Mouse (Mus musculus): ENCODE results near the gene Hras. TPM values are rescaled to one million over a fixed set of nuclear protein-coding genes. Genes with fewer than 3 reads are reported as not detected.

Hras gene
- polyA plus RNA-seq, 1 experiment from 2014 or later = 127 TPM

DNA sequence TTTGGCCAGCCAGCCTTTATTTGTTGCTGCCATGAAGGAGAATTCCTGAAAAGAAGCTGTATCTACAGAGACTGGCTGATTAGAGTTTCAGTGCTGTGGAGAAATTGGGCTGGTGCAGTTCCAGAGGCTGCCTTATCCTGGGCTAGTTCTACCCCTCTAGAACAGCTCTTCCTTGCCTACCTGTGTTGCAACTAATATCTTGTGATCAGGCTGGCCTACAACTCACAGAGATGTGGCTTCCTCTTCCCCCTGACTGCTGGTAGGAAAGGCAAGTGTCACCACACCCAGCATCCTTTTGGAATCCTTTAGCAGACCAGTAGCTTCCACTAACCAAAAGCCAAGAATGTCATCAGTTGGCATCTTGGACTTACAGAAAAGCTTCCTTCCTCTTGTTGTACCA lies 23.9 kb downstream of the Hras start:
- H3K9ac ChIP-seq (replicated peaks) = no peak overlapping the region
- peaks cover 25% of the 10 kb centered on the region for H3K4me1 ChIP-seq
- H3K36me3 ChIP-seq = no peaks in the 10 kb centered on the region
- H3K27me3 ChIP-seq = no peaks in the 10 kb centered on the region
- H3K4me2 ChIP-seq (replicated peaks) = no peak overlapping the region
- no peak overlapping the region for H3K4me3 ChIP-seq
- H3K27ac ChIP-seq (replicated peaks) = no peak overlapping the region
- no peaks in the 10 kb centered on the region for H3K9me3 ChIP-seq
- ATAC-seq (replicated peaks) = no peak

- no peaks in the 10 kb centered on the region for H3K9me3 ChIP-seq
- no peaks in the 10 kb centered on the region for H3K36me3 ChIP-seq
- ATAC-seq (replicated peaks) = no peak
- no peak overlapping the region for H3K27ac ChIP-seq (replicated peaks)
- H3K27me3 ChIP-seq = no peaks in the 10 kb centered on the region
- no peak overlapping the region for H3K4me3 ChIP-seq
- H3K9ac ChIP-seq (replicated peaks) = no peak overlapping the region
- WGBS = 34% methylated on average over 1 of the region's 1 CpGs
- H3K4me2 ChIP-seq (replicated peaks) = no peak overlapping the region
- H3K4me1 ChIP-seq = peaks cover 25% of the 10 kb centered on the region
These were observed 24.5 kb downstream of the Hras start for GRCm38 (mm10) chr7:141169300-141169699.

DNA sequence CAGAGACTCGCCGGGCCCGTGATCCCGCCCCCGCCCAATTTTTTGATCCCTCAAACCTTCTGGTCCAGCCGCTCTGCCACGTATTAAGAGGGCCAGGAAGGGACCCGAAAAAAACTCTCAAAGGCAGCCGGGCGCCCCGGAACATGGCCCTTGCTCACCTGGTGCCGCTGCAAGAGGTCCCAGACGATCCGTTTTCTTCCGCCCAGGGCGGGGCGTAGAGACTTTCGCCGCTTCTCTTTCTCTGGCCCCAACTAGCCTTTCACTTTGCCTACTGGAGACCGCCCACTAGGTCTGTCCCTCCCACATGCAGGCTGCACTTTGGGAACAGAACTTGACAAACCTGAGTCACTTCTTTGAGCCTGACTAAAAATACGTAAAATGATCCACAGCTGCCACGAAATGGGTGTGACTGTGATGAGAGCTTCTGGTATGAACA lies 25.3 kb downstream of the Hras start:
- peak overlapping the region; percentile 37 for H3K9ac ChIP-seq (replicated peaks)
- peak overlapping the region; percentile 34 for H3K4me3 ChIP-seq
- no peaks in the 10 kb centered on the region for H3K9me3 ChIP-seq
- H3K4me2 ChIP-seq (replicated peaks) = peak overlapping the region; percentile 43
- peaks cover 25% of the 10 kb centered on the region for H3K4me1 ChIP-seq
- 6% methylated on average over 22 of the region's 22 CpGs for WGBS
- no peak for ATAC-seq (replicated peaks)
- H3K27ac ChIP-seq (replicated peaks) = no peak overlapping the region
- H3K27me3 ChIP-seq = no peaks in the 10 kb centered on the region
- no peaks in the 10 kb centered on the region for H3K36me3 ChIP-seq

GRCm38 (mm10) chr7:141167901-141168517 lies 25.8 kb downstream of the Hras start:
- no peaks in the 10 kb centered on the region for H3K9me3 ChIP-seq
- H3K4me3 ChIP-seq = peak overlapping the region; percentile 34
- no peaks in the 10 kb centered on the region for H3K36me3 ChIP-seq
- peaks cover 19% of the 10 kb centered on the region for H3K4me1 ChIP-seq
- H3K27me3 ChIP-seq = no peaks in the 10 kb centered on the region
- H3K9ac ChIP-seq (replicated peaks) = peak overlapping the region; percentile 37
- no peak overlapping the region for H3K27ac ChIP-seq (replicated peaks)
- 18% methylated on average over 7 of the region's 7 CpGs for WGBS
- peak overlapping the region; percentile 43 for H3K4me2 ChIP-seq (replicated peaks)
- no peak for ATAC-seq (replicated peaks)

DNA sequence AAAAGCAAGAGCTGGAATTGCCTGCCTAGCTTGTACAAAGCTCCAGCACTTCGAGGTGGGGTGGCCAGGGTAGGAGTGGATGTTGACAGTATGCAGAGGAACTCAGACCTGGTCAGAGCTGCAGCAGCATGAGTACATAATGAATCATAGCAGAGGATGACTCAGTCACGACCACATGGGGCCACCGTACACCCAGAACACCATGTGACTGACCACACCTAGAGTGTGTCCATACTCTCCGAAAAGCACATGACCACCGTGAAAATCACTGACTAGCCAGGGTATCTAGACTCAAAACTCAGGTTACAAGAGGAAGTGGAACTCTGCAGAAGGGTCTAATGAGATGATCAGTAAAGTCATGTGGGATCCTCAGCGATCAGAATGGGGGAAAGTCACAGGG lies 29.0 kb downstream of the Hras start:
- Histone ChIP-seq H3K27ac (replicated peaks) (no peak overlapping the region), H3K4me1 (peaks cover 17% of the 10 kb centered on the region), H3K9me3 (no peaks in the 10 kb centered on the region), H3K9ac (replicated peaks) (no peak overlapping the region), H3K36me3 (peaks cover 17% of the 10 kb centered on the region), H3K4me3 (no peak overlapping the region), H3K27me3 (no peaks in the 10 kb centered on the region), H3K4me2 (replicated peaks) (no peak overlapping the region)
- no peak for ATAC-seq (replicated peaks)
- whole genome bisulfite sequencing = 90% methylated on average over 6 of the region's 6 CpGs

GRCm38 (mm10) chr7:141164397-141164796 lies 29.4 kb downstream of the Hras start:
- 97% methylated on average over 7 of the region's 7 CpGs for WGBS

DNA sequence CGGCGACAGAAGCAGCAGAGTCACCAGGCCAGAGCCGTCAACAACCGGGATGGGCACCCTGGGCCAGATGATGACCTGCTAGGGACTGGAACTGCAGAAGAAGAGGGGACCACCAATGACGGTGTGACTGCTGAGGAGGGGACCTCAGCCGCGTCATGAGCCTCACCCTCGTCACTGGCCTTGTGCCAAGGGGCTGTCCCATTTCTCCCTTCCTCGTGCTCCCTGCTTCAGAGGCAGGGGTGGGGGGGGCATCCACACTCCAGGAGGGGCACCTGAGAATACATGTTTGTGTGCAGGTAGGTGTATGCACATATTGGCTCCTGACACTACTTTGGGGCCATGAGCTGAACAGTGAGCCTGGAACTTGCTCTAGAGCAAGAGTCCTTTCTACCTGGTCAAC lies 38.4 kb downstream of the Hras start:
- no peaks in the 10 kb centered on the region for H3K27me3 ChIP-seq
- no peak overlapping the region for H3K4me2 ChIP-seq (replicated peaks)
- ATAC-seq (replicated peaks) = no peak
- H3K9me3 ChIP-seq = no peaks in the 10 kb centered on the region
- WGBS = 82% methylated on average over 9 of the region's 9 CpGs
- H3K9ac ChIP-seq (replicated peaks) = no peak overlapping the region
- H3K4me1 ChIP-seq = no peaks in the 10 kb centered on the region
- H3K4me3 ChIP-seq = no peak overlapping the region
- peaks cover 17% of the 10 kb centered on the region for H3K36me3 ChIP-seq
- H3K27ac ChIP-seq (replicated peaks) = no peak overlapping the region

More at GRCm38 (mm10) chr7:141164397-141164796, 29.4 kb downstream of the Hras start:
- no peak for ATAC-seq (replicated peaks)
- H3K9me3 ChIP-seq = no peaks in the 10 kb centered on the region
- peaks cover 16% of the 10 kb centered on the region for H3K4me1 ChIP-seq
- no peak overlapping the region for H3K4me2 ChIP-seq (replicated peaks)
- H3K27me3 ChIP-seq = no peaks in the 10 kb centered on the region
- peaks cover 17% of the 10 kb centered on the region for H3K36me3 ChIP-seq
- no peak overlapping the region for H3K27ac ChIP-seq (replicated peaks)
- no peak overlapping the region for H3K4me3 ChIP-seq
- no peak overlapping the region for H3K9ac ChIP-seq (replicated peaks)

- no peak overlapping the region for H3K4me3 ChIP-seq
- no peak for ATAC-seq (replicated peaks)
- H3K9me3 ChIP-seq = no peaks in the 10 kb centered on the region
- no peaks in the 10 kb centered on the region for H3K27me3 ChIP-seq
- no peak overlapping the region for H3K27ac ChIP-seq (replicated peaks)
- H3K4me1 ChIP-seq = no peaks in the 10 kb centered on the region
- 81% methylated on average over 4 of the region's 4 CpGs for WGBS
- no peak overlapping the region for H3K4me2 ChIP-seq (replicated peaks)
- H3K9ac ChIP-seq (replicated peaks) = no peak overlapping the region
- H3K36me3 ChIP-seq = peaks cover 4% of the 10 kb centered on the region; the same call in 1 of the 2 replicates
These were observed 45.2 kb downstream of the Hras start for GRCm38 (mm10) chr7:141148639-141149038.

GRCm38 (mm10) chr7:141147044-141147443 lies 46.8 kb downstream of the Hras start:
- 66% methylated on average over 6 of the region's 6 CpGs for WGBS
- Histone ChIP-seq H3K27ac (replicated peaks) (no peak overlapping the region), H3K27me3 (no peaks in the 10 kb centered on the region), H3K4me2 (replicated peaks) (no peak overlapping the region), H3K4me3 (no peak overlapping the region), H3K36me3 (0 out of 2 replicates have a peak, but pooled peaks cover 4% of the 10 kb centered on the region), H3K9me3 (no peaks in the 10 kb centered on the region), H3K9ac (replicated peaks) (no peak overlapping the region), H3K4me1 (no peaks in the 10 kb centered on the region)
- no peak for ATAC-seq (replicated peaks)

DNA sequence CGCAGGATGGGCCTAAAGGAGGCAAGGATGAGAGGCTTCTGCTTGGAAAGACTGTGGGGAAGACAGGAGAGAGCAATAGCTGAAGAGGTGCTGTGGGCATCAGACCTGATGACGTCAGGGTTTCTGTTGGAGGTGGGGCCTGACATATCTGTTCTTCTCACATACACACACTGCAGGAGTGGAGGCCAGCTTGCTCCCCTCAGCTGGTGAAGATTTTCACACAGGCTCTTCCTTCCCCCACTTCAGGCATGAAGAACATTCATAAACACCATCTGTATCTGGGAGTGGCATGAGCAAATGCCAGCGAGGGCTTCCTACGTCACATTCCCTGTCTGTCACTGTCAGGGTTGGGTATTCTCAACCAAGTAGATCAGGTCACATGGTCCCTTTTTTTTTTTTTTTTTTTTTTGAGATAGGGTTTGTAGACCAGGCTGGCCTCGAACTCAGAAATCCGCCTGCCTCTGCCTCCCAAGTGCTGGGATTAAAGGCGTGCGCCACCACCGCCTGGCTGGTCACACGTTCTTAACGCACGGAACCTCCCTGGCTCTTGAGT lies 47.7 kb downstream of the Hras start:
- Histone ChIP-seq H3K4me2 (replicated peaks) (no peak overlapping the region), H3K9me3 (no peaks in the 10 kb centered on the region), H3K27ac (replicated peaks) (no peak overlapping the region), H3K9ac (replicated peaks) (no peak overlapping the region), H3K4me3 (no peak overlapping the region), H3K4me1 (no peaks in the 10 kb centered on the region), H3K27me3 (no peaks in the 10 kb centered on the region), H3K36me3 (peaks cover 6% of the 10 kb centered on the region; the same call in 1 of the 2 replicates)
- no peak for ATAC-seq (replicated peaks)
- 89% methylated on average over 12 of the region's 12 CpGs for WGBS

GRCm38 (mm10) chr7:141145403-141145802 lies 48.4 kb downstream of the Hras start:
- H3K27ac ChIP-seq (replicated peaks) = no peak overlapping the region
- H3K4me1 ChIP-seq = no peaks in the 10 kb centered on the region
- no peaks in the 10 kb centered on the region for H3K9me3 ChIP-seq
- peaks cover 8% of the 10 kb centered on the region; the same call in 1 of the 2 replicates for H3K36me3 ChIP-seq
- no peak overlapping the region for H3K4me2 ChIP-seq (replicated peaks)
- no peak overlapping the region for H3K4me3 ChIP-seq
- 53% methylated on average over 1 of the region's 1 CpGs for WGBS
- no peak for ATAC-seq (replicated peaks)
- H3K27me3 ChIP-seq = no peaks in the 10 kb centered on the region
- no peak overlapping the region for H3K9ac ChIP-seq (replicated peaks)

- H3K4me1 ChIP-seq = no peaks in the 10 kb centered on the region
- H3K9me3 ChIP-seq = no peaks in the 10 kb centered on the region
- H3K9ac ChIP-seq (replicated peaks) = no peak overlapping the region
- ATAC-seq (replicated peaks) = no peak
- H3K4me3 ChIP-seq = no peak overlapping the region
- no peak overlapping the region for H3K27ac ChIP-seq (replicated peaks)
- H3K36me3 ChIP-seq = peaks cover 8% of the 10 kb centered on the region; the same call in 1 of the 2 replicates
- WGBS = 87% methylated on average over 3 of the region's 3 CpGs
- H3K4me2 ChIP-seq (replicated peaks) = no peak overlapping the region
- no peaks in the 10 kb centered on the region for H3K27me3 ChIP-seq
These were observed 49.2 kb downstream of the Hras start for GRCm38 (mm10) chr7:141144650-141145049.

DNA sequence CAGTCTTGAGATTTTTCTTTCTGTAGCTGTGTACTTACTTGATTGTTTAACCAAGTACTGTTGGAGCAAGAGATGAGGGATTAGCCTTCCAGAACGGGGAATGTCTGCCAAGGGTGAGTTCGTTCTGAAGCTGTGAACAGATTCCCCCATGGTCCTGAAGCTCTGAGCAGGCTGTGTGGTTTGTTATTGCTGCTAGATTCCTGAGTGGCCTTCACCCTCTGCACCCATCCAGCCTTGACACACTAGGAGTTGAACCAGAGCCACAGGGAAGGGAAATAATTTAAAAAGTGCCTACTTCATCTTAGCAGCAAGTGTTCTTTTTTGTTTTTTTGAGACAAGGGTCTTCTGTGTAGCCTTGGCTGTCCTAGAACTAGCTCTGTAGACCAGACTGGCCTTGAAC lies 49.9 kb downstream of the Hras start:
- 76% methylated on average over 2 of the region's 2 CpGs for WGBS
- Histone ChIP-seq H3K9ac (replicated peaks) (no peak overlapping the region), H3K9me3 (no peaks in the 10 kb centered on the region), H3K4me1 (no peaks in the 10 kb centered on the region), H3K36me3 (peaks cover 8% of the 10 kb centered on the region; the same call in 1 of the 2 replicates), H3K4me2 (replicated peaks) (no peak overlapping the region), H3K4me3 (no peak overlapping the region), H3K27me3 (no peaks in the 10 kb centered on the region), H3K27ac (replicated peaks) (no peak overlapping the region)
- no peak for ATAC-seq (replicated peaks)
